Mouse (Mus musculus): ENCODE results near the gene Gm8251.
A peak's percentile ranks its signal among the peaks of the same experiment; 100 is the strongest.
"Not testable (repeated sequence)": the region's sequence is repeated elsewhere in the genome, so short reads cannot be mapped to it uniquely, and the experiment has no call there.

The Gm8251 gene

GRCm38 (mm10) chr1:44061836-44062235 is at the start of gene Gm8251:
Gene Gm8251 (minus strand): TSS chr1:44061936.
- DNase-seq (ENCODE audit: low spot score in 2 of 2), result no peak

- peak in 1 of 2 experiments; percentile 15 for DNase-seq (ENCODE audit: low spot score in 2 of 2)
Measured at GRCm38 (mm10) chr1:44102939-44103338, 41.2 kb upstream of the Gm8251 start.

GRCm38 (mm10) chr1:44102259-44102717 is 40.6 kb upstream of the Gm8251 start, which contains the start of gene Tex30:
Gene Tex30 (minus strand): TSS chr1:44102441.
- peak; percentile 87 to 95 for DNase-seq (ENCODE audit: low spot score in 2 of 2)

GRCm38 (mm10) chr1:44101448-44102225 is 39.9 kb upstream of the Gm8251 start:
- DNase-seq (ENCODE audit: low spot score in 2 of 2), result peak; percentile 53 to 61

GRCm38 (mm10) chr1:44064625-44065024 is 2.9 kb upstream of the Gm8251 start:
- DNase-seq (ENCODE audit: low spot score in 2 of 2), result peak; percentile 16 to 68

GRCm38 (mm10) chr1:44063439-44063838 is 1.7 kb upstream of the Gm8251 start:
- no peak for DNase-seq (ENCODE audit: low spot score in 2 of 2)

- DNase-seq (ENCODE audit: low spot score in 2 of 2), result no peak
Measured at GRCm38 (mm10) chr1:44057805-44058204, 3.9 kb downstream of the Gm8251 start.

GRCm38 (mm10) chr1:44046556-44046955 is 15.2 kb downstream of the Gm8251 start:
- DNase-seq (ENCODE audit: low spot score in 2 of 2), result no peak

GRCm38 (mm10) chr1:44045689-44046088 is 16.0 kb downstream of the Gm8251 start:
- not testable (repeated sequence) for DNase-seq (ENCODE audit: low spot score in 2 of 2)

- no peak for DNase-seq (ENCODE audit: low spot score in 2 of 2)
Measured at GRCm38 (mm10) chr1:44042555-44042915, 19.2 kb downstream of the Gm8251 start.

GRCm38 (mm10) chr1:44041797-44042554 is 19.8 kb downstream of the Gm8251 start:
- DNase-seq (ENCODE audit: low spot score in 2 of 2), result peak; percentile 19 to 66

- no peak for DNase-seq (ENCODE audit: low spot score in 2 of 2)
Measured at GRCm38 (mm10) chr1:44032948-44033347, 28.8 kb downstream of the Gm8251 start.

- DNase-seq (ENCODE audit: low spot score in 2 of 2), result no peak
Measured at GRCm38 (mm10) chr1:44032213-44032612, 29.5 kb downstream of the Gm8251 start.

GRCm38 (mm10) chr1:44027651-44028050 is 34.1 kb downstream of the Gm8251 start:
- DNase-seq (ENCODE audit: low spot score in 2 of 2), result no peak

GRCm38 (mm10) chr1:44022656-44023055 is 39.1 kb downstream of the Gm8251 start:
- DNase-seq (ENCODE audit: low spot score in 2 of 2), result no peak

- DNase-seq (ENCODE audit: low spot score in 2 of 2), result no peak
Measured at GRCm38 (mm10) chr1:44019934-44020333, 41.8 kb downstream of the Gm8251 start, which contains the start of gene Mettl21c. Gene Mettl21c (minus strand): TSS chr1:44020034.

- DNase-seq (ENCODE audit: low spot score in 2 of 2), result no peak
Measured at GRCm38 (mm10) chr1:44015556-44015955, 46.2 kb downstream of the Gm8251 start.

All from spleen, postnatal 10 days (tissue).